Mouse (Mus musculus): ENCODE results near the gene Cdc20b. TPM values are rescaled to one million over a fixed set of nuclear protein-coding genes. Genes with fewer than 3 reads are reported as not detected.
"Not testable (repeated sequence)": the region's sequence is repeated elsewhere in the genome, so short reads cannot be mapped to it uniquely, and the experiment has no call there.

Gene Cdc20b
- not detected for total RNA-seq (2021)
- long read RNA-seq, experiment 1, partial matches to known transcripts = 0 of 1 reads
- long read RNA-seq, experiment 1, other reads (novel, unspliced or antisense) = 1 of 1 reads
- long read RNA-seq, experiment 2, partial matches to known transcripts = 0 of 1 reads
- long read RNA-seq, experiment 2, other reads (novel, unspliced or antisense) = 1 of 1 reads

DNA sequence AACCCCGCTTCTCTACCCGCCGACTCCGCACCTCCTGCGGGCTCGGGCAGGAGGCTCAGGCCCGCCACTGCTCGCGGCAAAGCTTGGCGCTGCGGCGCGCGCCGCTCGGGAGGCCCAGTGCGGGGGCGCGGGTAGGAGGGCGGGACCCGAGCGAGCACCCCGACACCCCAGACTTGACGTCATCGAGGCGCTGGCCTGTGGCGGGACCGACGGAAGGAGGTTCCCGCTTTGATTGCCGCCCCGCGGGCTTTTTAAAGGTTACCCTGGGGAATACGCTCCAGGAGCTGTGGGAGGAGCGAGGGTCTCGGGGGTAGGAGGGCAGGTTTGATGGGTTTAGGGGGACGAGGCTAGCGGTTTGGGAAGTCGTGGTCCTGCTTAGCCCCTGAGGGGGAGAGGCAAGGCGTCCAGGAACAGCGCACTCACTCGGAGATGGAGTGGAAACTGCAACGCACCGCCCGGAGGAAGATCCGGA lies at the start of gene Cdc20b:
Gene Cdc20b, plus strand, starts transcription at position 162 of the 472 bp plus-strand sequence.
- DNase-seq (ENCODE audit: low spot score in 2 of 2) = peak; percentile 26 to 34

DNA sequence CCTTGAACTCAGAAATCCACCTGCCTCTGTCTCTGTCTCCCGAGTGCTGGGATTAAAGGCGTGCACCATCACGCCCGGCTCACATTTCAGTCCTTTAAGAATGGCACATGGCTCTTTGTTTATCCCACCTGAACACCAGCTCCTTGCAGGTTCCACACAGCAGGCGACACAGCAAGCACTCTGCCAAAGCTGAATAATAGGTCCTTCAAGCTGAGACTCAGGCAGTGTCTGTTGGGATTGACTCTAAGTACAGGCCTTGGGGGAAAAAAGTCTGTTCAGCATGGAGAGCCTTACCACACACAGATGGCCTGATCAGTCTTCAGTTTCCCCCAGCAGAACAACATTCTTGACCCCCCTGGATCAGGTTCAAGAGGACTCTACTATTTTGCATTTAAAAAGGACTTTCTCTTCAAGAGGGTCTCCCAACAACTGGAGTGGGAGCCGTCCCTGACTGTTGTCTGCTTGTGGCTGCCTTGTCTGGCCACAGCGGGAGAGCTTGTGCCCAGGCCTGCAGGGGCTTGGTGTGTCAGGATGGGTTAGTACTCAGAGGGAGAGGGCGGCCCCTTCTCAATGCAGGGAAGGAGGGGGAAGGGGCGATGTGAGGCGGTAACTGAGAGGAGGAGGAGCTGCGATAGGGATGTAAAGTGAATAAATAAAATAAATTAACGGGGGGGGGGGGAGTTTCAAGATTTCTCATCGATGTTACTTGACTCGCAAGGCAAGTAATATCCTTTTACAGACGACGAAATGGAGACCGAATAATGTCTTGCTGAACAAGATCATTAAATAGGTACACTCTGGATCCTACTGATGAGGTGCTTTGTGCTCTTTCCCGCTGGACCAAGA lies 49.1 kb upstream of the Cdc20b start:
- no peak for DNase-seq (ENCODE audit: low spot score in 2 of 2)

GRCm38 (mm10) chr13:112986451-112986950 lies 48.4 kb upstream of the Cdc20b start:
- no peak for DNase-seq (ENCODE audit: low spot score in 2 of 2)

GRCm38 (mm10) chr13:112987532-112987943 lies 47.4 kb upstream of the Cdc20b start, which contains the start of gene Ccno:
Ccno (plus strand) TSS chr13:112987802.
- DNase-seq (ENCODE audit: low spot score in 2 of 2) = peak; percentile 90 to 91

DNA sequence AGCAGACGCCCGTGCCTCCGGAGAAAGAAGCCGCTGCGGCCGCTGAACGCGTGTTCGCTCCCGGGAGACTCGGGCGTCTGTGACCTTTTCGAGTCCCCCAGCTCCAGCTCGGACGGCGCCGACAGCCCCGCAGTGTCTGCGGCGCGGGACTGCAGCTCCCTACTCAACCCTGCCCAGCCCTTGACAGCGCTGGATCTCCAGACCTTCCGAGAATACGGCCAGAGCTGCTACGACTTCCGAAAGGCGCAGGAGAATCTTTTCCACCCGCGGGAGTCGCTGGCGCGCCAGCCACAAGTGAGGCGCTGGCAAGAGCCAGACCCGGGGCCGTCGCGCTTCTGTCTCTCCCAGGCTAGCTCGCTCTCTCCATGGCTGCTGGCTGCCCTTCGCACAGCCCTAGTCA lies 46.9 kb upstream of the Cdc20b start:
- DNase-seq (ENCODE audit: low spot score in 2 of 2) = no peak

- DNase-seq (ENCODE audit: low spot score in 2 of 2) = no peak
Observed at GRCm38 (mm10) chr13:112988866-112989265, 46.0 kb upstream of the Cdc20b start.

GRCm38 (mm10) chr13:112989541-112989940 lies 45.4 kb upstream of the Cdc20b start:
- no peak for DNase-seq (ENCODE audit: low spot score in 2 of 2)

DNA sequence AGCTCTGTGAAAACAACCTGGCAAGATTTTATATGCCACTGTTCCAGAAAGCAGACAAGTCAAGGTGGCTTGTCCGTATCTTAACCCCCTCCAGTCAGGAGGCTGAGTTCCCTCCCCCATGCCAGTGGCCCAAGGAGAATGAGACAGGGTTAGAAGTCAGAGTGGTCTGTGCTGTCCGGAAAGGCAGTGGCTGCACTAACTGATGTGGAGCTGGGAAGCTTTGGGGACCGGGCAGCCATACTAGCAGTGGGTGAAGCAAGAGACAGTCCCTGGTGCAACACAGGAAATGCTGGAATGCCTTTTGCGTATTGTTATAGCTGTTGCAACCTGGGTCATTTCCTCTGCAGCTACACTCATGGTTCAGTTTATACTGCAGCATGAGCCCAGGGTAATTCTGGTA lies 44.6 kb upstream of the Cdc20b start:
- no peak for DNase-seq (ENCODE audit: low spot score in 2 of 2)

GRCm38 (mm10) chr13:112993531-112994152 lies 41.3 kb upstream of the Cdc20b start, which contains the start of gene Mcidas:
Mcidas (plus strand) TSS chr13:112993845.
- DNase-seq (ENCODE audit: low spot score in 2 of 2) = no peak

- DNase-seq (ENCODE audit: low spot score in 2 of 2) = peak; percentile 55 to 65
Observed at GRCm38 (mm10) chr13:112994191-112994590, 40.7 kb upstream of the Cdc20b start.

DNA sequence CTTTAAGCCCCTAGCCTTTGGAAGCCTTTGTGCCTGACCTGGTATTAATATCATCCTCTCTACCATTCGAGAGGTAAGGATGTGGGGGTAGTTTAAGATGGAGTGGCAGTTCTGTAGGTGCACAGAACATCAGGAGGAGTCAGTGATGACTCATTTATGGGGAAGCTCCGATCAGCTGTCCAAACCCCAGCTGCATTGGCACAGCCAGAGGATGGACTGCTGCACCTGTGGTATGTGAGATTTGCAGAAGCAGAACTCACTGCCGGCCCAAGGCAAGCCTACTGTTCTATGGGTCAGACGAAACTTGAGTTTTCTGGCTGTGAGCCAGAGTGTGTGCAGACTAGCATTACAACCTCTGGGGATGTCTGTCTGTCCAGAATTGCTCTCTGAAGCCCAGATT lies 38.5 kb upstream of the Cdc20b start:
- DNase-seq (ENCODE audit: low spot score in 2 of 2) = no peak

GRCm38 (mm10) chr13:112997369-112997768 lies 37.5 kb upstream of the Cdc20b start:
- no peak for DNase-seq (ENCODE audit: low spot score in 2 of 2)

GRCm38 (mm10) chr13:112998427-112999201 lies 36.3 kb upstream of the Cdc20b start:
- DNase-seq (ENCODE audit: low spot score in 2 of 2) = peak; percentile 58 to 69

DNA sequence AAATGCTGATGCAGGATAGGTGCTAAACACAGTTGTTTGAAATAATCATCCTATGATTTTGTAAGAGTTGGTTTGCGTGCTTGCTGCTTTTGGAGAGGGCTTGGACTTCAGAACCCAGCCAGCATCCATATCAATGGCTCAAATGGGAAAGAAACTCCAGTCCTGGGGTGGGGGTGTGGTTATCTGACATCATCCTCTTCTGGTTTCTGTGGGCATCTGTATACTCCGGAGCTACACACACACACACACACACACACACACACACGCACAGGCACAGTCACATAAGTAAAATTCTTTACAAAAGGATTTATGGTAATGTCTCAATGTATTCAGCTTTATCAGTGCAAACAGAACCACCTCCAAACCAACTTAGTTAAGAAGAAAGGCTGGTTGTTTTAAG lies 34.8 kb upstream of the Cdc20b start:
- DNase-seq (ENCODE audit: low spot score in 2 of 2) = no peak

DNA sequence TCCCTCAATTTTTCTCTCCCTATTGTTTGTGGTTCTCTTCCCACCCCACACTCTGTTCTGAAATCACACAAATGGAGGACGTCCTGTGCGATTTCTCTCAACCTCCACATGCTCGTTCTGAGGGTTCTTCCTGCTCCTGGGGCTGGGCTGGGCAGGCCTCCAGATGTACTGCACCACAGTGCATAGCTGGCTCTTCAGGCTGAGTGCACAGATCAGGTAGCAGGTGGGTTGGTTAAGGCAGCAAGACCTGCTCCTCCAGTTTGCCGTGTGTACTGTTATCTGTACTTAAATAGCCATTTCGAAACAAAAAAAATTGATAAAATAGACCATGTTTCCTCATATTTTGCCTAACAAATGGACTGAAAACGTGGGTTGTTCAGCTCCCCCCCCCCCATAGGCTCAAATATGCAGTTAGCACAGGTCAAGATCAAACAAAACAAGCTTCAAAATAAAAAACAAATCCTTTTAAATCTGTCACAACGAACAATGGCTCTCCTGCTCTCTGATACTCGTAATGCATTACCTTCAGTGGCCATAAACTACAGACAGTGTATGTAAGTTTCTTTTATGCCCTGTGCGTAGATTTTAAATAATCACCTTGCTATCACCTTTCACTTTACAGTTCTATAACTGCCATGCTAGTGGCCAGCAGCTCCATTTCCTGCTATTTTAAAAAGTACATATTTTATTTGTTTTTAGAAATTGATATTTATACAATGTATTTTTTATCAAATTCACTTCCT lies 34.2 kb upstream of the Cdc20b start:
- no peak for DNase-seq (ENCODE audit: low spot score in 2 of 2)

- DNase-seq (ENCODE audit: low spot score in 2 of 2) = no peak
Observed at GRCm38 (mm10) chr13:113012683-113013082, 22.2 kb upstream of the Cdc20b start.

GRCm38 (mm10) chr13:113013174-113013953 lies 21.5 kb upstream of the Cdc20b start:
- not testable (repeated sequence) for DNase-seq (ENCODE audit: low spot score in 2 of 2)

DNA sequence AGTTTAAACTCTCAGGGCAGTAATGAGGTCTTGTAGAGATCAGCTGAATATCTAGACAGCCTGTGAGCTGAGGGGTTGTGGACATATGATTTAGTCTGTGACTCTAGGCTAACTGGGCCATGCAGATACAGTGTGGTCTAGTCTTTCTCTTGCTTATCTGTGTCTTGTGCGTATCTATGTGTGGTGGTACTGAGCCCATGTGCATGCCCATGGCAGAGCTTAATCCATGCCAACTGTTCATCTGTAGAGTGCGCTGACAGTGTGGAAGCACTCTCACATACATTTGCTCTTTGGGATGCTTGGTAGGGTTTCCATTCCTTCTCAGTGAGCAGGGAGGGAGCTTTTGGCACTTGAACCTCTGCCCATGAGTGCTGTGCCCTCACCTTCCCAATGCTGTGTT lies 13.4 kb upstream of the Cdc20b start:
- no peak for DNase-seq (ENCODE audit: low spot score in 2 of 2)

GRCm38 (mm10) chr13:113022467-113022866 lies 12.4 kb upstream of the Cdc20b start:
- no peak for DNase-seq (ENCODE audit: low spot score in 2 of 2)

Data from left cerebral cortex, adult 18-20 months (tissue).